ENCODE assay signal across 8 mouse cellular contexts in genomic region chr17:23802746-23803365, GRCm38 (mm10). TPM values are rescaled to one million over a fixed set of nuclear protein-coding genes. Genes with fewer than 3 reads are reported as not detected.
DNase-seq lines count a peak whose midpoint lies in the region; ATAC-seq and TF ChIP-seq lines count a peak whose summit lies in the region.

No protein-coding gene starts in this region.

- WGBS in cerebellum, adult 2 months = under 1% methylated on average over 60 of the region's 60 CpGs
- WGBS in forebrain, postnatal 0 days = under 1% methylated on average over 60 of the region's 60 CpGs
- under 1% methylated on average over 60 of the region's 60 CpGs for WGBS in lung, embryonic 15.5 days

- peak in 1 of 3 experiments; percentile 4; a peak in 1 of 6 replicates for TF ChIP-seq CTCF in MEL (IDR thresholded peaks at IDR 0.05 in 2 of 3, conservative IDR thresholded peaks at IDR 0.05 in 1 of 3; ENCODE audit: control insufficient read depth in 1 of 3, insufficient read depth in 1 of 3, low read depth in 2 of 3, low read length in 3 of 3, poor library complexity in 1 of 3, severe bottlenecking in 1 of 3)
- TF ChIP-seq CTCF in cerebellum, adult 2 months (IDR thresholded peaks at IDR 0.05; ENCODE audit: borderline replicate concordance, insufficient read depth, low read depth, low read length) = no peak
- TF ChIP-seq CTCF in forebrain, postnatal 0 days (IDR thresholded peaks at IDR 0.05; ENCODE audit: low read depth) = no peak

- H3K27me3 ChIP-seq in MEL (ENCODE audit: control insufficient read depth in 1 of 2, insufficient read depth in 2 of 2, low read length in 2 of 2) = no peaks in the 10 kb centered on the region
- H3K27me3 ChIP-seq in cerebellum, adult 2 months (ENCODE audit: control insufficient read depth, insufficient read depth, low read length) = no peaks in the 10 kb centered on the region
- no peaks in the 10 kb centered on the region for H3K27me3 ChIP-seq in forebrain, postnatal 0 days (ENCODE audit: insufficient read depth, low read length)
- no peaks in the 10 kb centered on the region for H3K27me3 ChIP-seq in lung, embryonic 15.5 days

- peak; percentile 99 for DNase-seq in MEL (ENCODE audit: low read depth, low spot score)
- peak; percentile 98 to 99 for DNase-seq in cerebellum, adult 2 months
- peak; percentile 100 for DNase-seq in forebrain, postnatal 0 days
- DNase-seq in heart, postnatal 4 days = peak; percentile 97
- DNase-seq in layer of hippocampus, adult 8-10 months (ENCODE audit: low spot score in 2 of 2) = peak; percentile 98 to 99
- DNase-seq in ovary, adult 18-20 months (ENCODE audit: low spot score) = peak; percentile 99
- DNase-seq in thymus, postnatal 0 days (ENCODE audit: low spot score) = peak; percentile 100

- TF ChIP-seq RAD21 in MEL (IDR thresholded peaks at IDR 0.05; ENCODE audit: low read depth, low read length) = no peak

- peak overlapping the region; percentile 80 for H3K4me2 ChIP-seq in forebrain, postnatal 0 days (ENCODE audit: low read depth)
- H3K4me2 ChIP-seq in lung, embryonic 15.5 days = peak overlapping the region; percentile 59

- H3K4me1 ChIP-seq in MEL (ENCODE audit: control insufficient read depth in 1 of 2, insufficient read depth in 2 of 2, low read length in 2 of 2) = peaks cover 4 to 5% of the 10 kb centered on the region in 2 experiments; a peak in 3 of 4 replicates
- no peaks in the 10 kb centered on the region; the same call in 1 of the 2 replicates for H3K4me1 ChIP-seq in cerebellum, adult 2 months (ENCODE audit: control insufficient read depth, insufficient read depth, low read length)
- peaks cover 24% of the 10 kb centered on the region for H3K4me1 ChIP-seq in forebrain, postnatal 0 days (ENCODE audit: insufficient read depth)
- peaks cover 29% of the 10 kb centered on the region for H3K4me1 ChIP-seq in lung, embryonic 15.5 days

- peak; percentile 98 for ATAC-seq in forebrain, postnatal 0 days
- ATAC-seq in lung, embryonic 15.5 days (ENCODE audit: borderline replicate concordance, extremely low read depth, low FRiP score, low TSS enrichment) = peak; percentile 99

- peak overlapping the region; percentile 99 for H3K9ac ChIP-seq in MEL (ENCODE audit: control insufficient read depth, low read depth, low read length, poor library complexity, severe bottlenecking)
- H3K9ac ChIP-seq in forebrain, postnatal 0 days = peak overlapping the region; percentile 87
- peak overlapping the region; percentile 98 for H3K9ac ChIP-seq in lung, embryonic 15.5 days

- TF ChIP-seq EP300 in MEL (IDR thresholded peaks at IDR 0.05; ENCODE audit: low read depth in 1 of 2, low read length in 2 of 2) = no peak

- peaks cover 50% of the 10 kb centered on the region for H3K79me2 ChIP-seq in MEL (ENCODE audit: control insufficient read depth, insufficient read depth, low read length, poor library complexity)

- H3K9me3 ChIP-seq in MEL (replicated peaks; ENCODE audit: insufficient read depth, low read length) = no peaks in the 10 kb centered on the region
- H3K9me3 ChIP-seq in forebrain, postnatal 0 days (ENCODE audit: low read length) = no peaks in the 10 kb centered on the region
- H3K9me3 ChIP-seq in lung, embryonic 15.5 days = no peaks in the 10 kb centered on the region

- TF ChIP-seq POLR2A in MEL (IDR thresholded peaks at IDR 0.05; ENCODE audit: control insufficient read depth in 1 of 2, insufficient read depth in 1 of 2, low read depth in 1 of 2, low read length in 2 of 2, poor library complexity in 1 of 2) = peak; percentile 76 to 91; a peak in 3 of 4 replicates
- peak; percentile 78 for TF ChIP-seq POLR2A in cerebellum, adult 2 months (IDR thresholded peaks at IDR 0.05; ENCODE audit: borderline replicate concordance, insufficient read depth, low read length)

- peaks cover 4 to 20% of the 10 kb centered on the region in 2 experiments for H3K36me3 ChIP-seq in MEL (ENCODE audit: control insufficient read depth in 1 of 2, insufficient read depth in 2 of 2, low read length in 2 of 2)
- peaks cover 6% of the 10 kb centered on the region for H3K36me3 ChIP-seq in forebrain, postnatal 0 days (ENCODE audit: insufficient read depth)
- peaks cover 12% of the 10 kb centered on the region for H3K36me3 ChIP-seq in lung, embryonic 15.5 days

- H3K27ac ChIP-seq in MEL (ENCODE audit: control insufficient read depth, low read depth, low read length) = peak overlapping the region; percentile 94
- H3K27ac ChIP-seq in cerebellum, adult 2 months (ENCODE audit: insufficient read depth, low read length) = peak overlapping the region; percentile 91
- H3K27ac ChIP-seq in forebrain, postnatal 0 days (ENCODE audit: low read depth, low read length) = peak overlapping the region; percentile 97
- H3K27ac ChIP-seq in lung, embryonic 15.5 days = peak overlapping the region; percentile 96

- H3K4me3 ChIP-seq in MEL (ENCODE audit: control insufficient read depth in 1 of 2, insufficient read depth in 1 of 2, low read depth in 2 of 2, low read length in 2 of 2) = peak overlapping the region; percentile 85 to 92
- peak overlapping the region; percentile 94 for H3K4me3 ChIP-seq in cerebellum, adult 2 months (replicated peaks; ENCODE audit: insufficient read depth, low read depth, low read length)
- peak overlapping the region; percentile 97 for H3K4me3 ChIP-seq in forebrain, postnatal 0 days (ENCODE audit: low read depth, low read length)
- H3K4me3 ChIP-seq in lung, embryonic 15.5 days = peak overlapping the region; percentile 86

RNA-seq across cellular contexts. Expression of gene Srrm2, which starts 12.5 kb away (rescaled TPM):
- total RNA-seq in MEL (2012; rRNA removed) = 56.2 and 68.9 TPM in 2 replicates
- 100 to 1,000 TPM; 505 to 988 TPM for polyA plus RNA-seq in MEL (2012; ENCODE audit: insufficient read depth in 1 of 2, insufficient read length in 2 of 2, low read depth in 1 of 2, low replicate concordance in 2 of 2, missing spikeins in 1 of 2)
- polyA plus RNA-seq in cerebellum, adult 2 months (2012; rRNA removed) = 711 and 720 TPM in 2 replicates
- 106 and 147 TPM in 2 replicates for total RNA-seq in forebrain, postnatal 0 days (2014; rRNA removed)
- polyA plus RNA-seq in forebrain, postnatal 0 days (2015; fragmentation: Nextera tagmentation; extraction: Ambion mirVana) = 218 and 384 TPM in 2 replicates
- total RNA-seq in heart, postnatal 4 days (2021) = 100 to 1,000 TPM; 275 to 287 TPM
- 100 to 1,000 TPM; 503 to 777 (median 666) TPM for total RNA-seq in layer of hippocampus, adult 8-10 months (2022)
- polyA plus RNA-seq in lung, embryonic 15.5 days (2015; fragmentation: Nextera tagmentation; extraction: Ambion mirVana) = 416 and 431 TPM in 2 replicates
- polyA plus RNA-seq in thymus, postnatal 0 days (2015; fragmentation: Nextera tagmentation; extraction: Ambion mirVana) = 318 and 508 TPM in 2 replicates

RNA-seq across cellular contexts. Expression of gene Flywch2, which starts 17.0 kb away (rescaled TPM):
- total RNA-seq in MEL (2012; rRNA removed) = 0.62 and 0.69 TPM in 2 replicates
- polyA plus RNA-seq in MEL (2012; ENCODE audit: insufficient read depth in 1 of 2, insufficient read length in 2 of 2, low read depth in 1 of 2, low replicate concordance in 2 of 2, missing spikeins in 1 of 2) = 1 to 10 TPM in 1 of 2 experiments, not detected in 1; 6.2 TPM
- 50.5 and 54.8 TPM in 2 replicates for polyA plus RNA-seq in cerebellum, adult 2 months (2012; rRNA removed)
- 55.0 and 69.2 TPM in 2 replicates for total RNA-seq in forebrain, postnatal 0 days (2014; rRNA removed)
- 77.4 and 79.2 TPM in 2 replicates for polyA plus RNA-seq in forebrain, postnatal 0 days (2015; fragmentation: Nextera tagmentation; extraction: Ambion mirVana)
- 1 to 10 TPM; 1.2 to 2.2 TPM for total RNA-seq in heart, postnatal 4 days (2021)
- total RNA-seq in layer of hippocampus, adult 8-10 months (2022) = 10 to 100 TPM in 2 of 4 experiments, 1 to 10 TPM in 2; 8.1 to 11.7 (median 10.1) TPM
- polyA plus RNA-seq in lung, embryonic 15.5 days (2015; fragmentation: Nextera tagmentation; extraction: Ambion mirVana) = 28.4 and 29.1 TPM in 2 replicates
- 13.4 and 14.6 TPM in 2 replicates for polyA plus RNA-seq in thymus, postnatal 0 days (2015; fragmentation: Nextera tagmentation; extraction: Ambion mirVana)

RNA-seq across cellular contexts. Expression of gene Elob, which starts 26.1 kb away (rescaled TPM):
- total RNA-seq in MEL (2012; rRNA removed) = 453 and 486 TPM in 2 replicates
- polyA plus RNA-seq in MEL (2012; ENCODE audit: insufficient read depth in 1 of 2, insufficient read length in 2 of 2, low read depth in 1 of 2, low replicate concordance in 2 of 2, missing spikeins in 1 of 2) = 100 to 1,000 TPM in 1 of 2 experiments, not detected in 1; 609 TPM
- polyA plus RNA-seq in cerebellum, adult 2 months (2012; rRNA removed) = 621 and 628 TPM in 2 replicates
- total RNA-seq in forebrain, postnatal 0 days (2014; rRNA removed) = 1,186 and 1,488 TPM in 2 replicates
- 1,394 and 1,814 TPM in 2 replicates for polyA plus RNA-seq in forebrain, postnatal 0 days (2015; fragmentation: Nextera tagmentation; extraction: Ambion mirVana)
- 100 to 1,000 TPM; 413 to 427 TPM for total RNA-seq in heart, postnatal 4 days (2021)
- 100 to 1,000 TPM; 314 to 381 (median 345) TPM for total RNA-seq in layer of hippocampus, adult 8-10 months (2022)
- polyA plus RNA-seq in lung, embryonic 15.5 days (2015; fragmentation: Nextera tagmentation; extraction: Ambion mirVana) = 927 and 1,006 TPM in 2 replicates
- 1,085 and 1,139 TPM in 2 replicates for polyA plus RNA-seq in thymus, postnatal 0 days (2015; fragmentation: Nextera tagmentation; extraction: Ambion mirVana)

RNA-seq across cellular contexts. Expression of gene Flywch1, which starts 31.5 kb away (rescaled TPM):
- 14.8 and 15.3 TPM in 2 replicates for total RNA-seq in MEL (2012; rRNA removed)
- polyA plus RNA-seq in MEL (2012; ENCODE audit: insufficient read depth in 1 of 2, insufficient read length in 2 of 2, low read depth in 1 of 2, low replicate concordance in 2 of 2, missing spikeins in 1 of 2) = 10 to 100 TPM in 1 of 2 experiments, not detected in 1; 29.7 TPM
- 341 and 366 TPM in 2 replicates for polyA plus RNA-seq in cerebellum, adult 2 months (2012; rRNA removed)
- 167 and 189 TPM in 2 replicates for total RNA-seq in forebrain, postnatal 0 days (2014; rRNA removed)
- polyA plus RNA-seq in forebrain, postnatal 0 days (2015; fragmentation: Nextera tagmentation; extraction: Ambion mirVana) = 117 and 135 TPM in 2 replicates
- 10 to 100 TPM; 32.8 to 33.4 TPM for total RNA-seq in heart, postnatal 4 days (2021)
- 100 to 1,000 TPM; 324 to 395 (median 358) TPM for total RNA-seq in layer of hippocampus, adult 8-10 months (2022)
- polyA plus RNA-seq in lung, embryonic 15.5 days (2015; fragmentation: Nextera tagmentation; extraction: Ambion mirVana) = 70.5 TPM in 2 replicates
- 37.7 and 41.0 TPM in 2 replicates for polyA plus RNA-seq in thymus, postnatal 0 days (2015; fragmentation: Nextera tagmentation; extraction: Ambion mirVana)

RNA-seq across cellular contexts. Expression of gene Prss33, which starts 33.0 kb away (rescaled TPM):
- total RNA-seq in MEL (2012; rRNA removed) = 0.08 and 0.42 TPM in 2 replicates
- 1 to 10 TPM in 1 of 2 experiments, not detected in 1; 1.0 TPM for polyA plus RNA-seq in MEL (2012; ENCODE audit: insufficient read depth in 1 of 2, insufficient read length in 2 of 2, low read depth in 1 of 2, low replicate concordance in 2 of 2, missing spikeins in 1 of 2)
- 0.25 TPM in 1 of 2 replicates, not detected in the other for polyA plus RNA-seq in cerebellum, adult 2 months (2012; rRNA removed)
- not detected in 2 replicates for total RNA-seq in forebrain, postnatal 0 days (2014; rRNA removed)
- polyA plus RNA-seq in forebrain, postnatal 0 days (2015; fragmentation: Nextera tagmentation; extraction: Ambion mirVana) = not detected in 2 replicates
- not detected for total RNA-seq in heart, postnatal 4 days (2021)
- under 1 TPM in 1 of 4 experiments, not detected in 3; 0.38 TPM for total RNA-seq in layer of hippocampus, adult 8-10 months (2022)
- 0.12 TPM in 1 of 2 replicates, not detected in the other for polyA plus RNA-seq in lung, embryonic 15.5 days (2015; fragmentation: Nextera tagmentation; extraction: Ambion mirVana)
- 0.40 and 0.48 TPM in 2 replicates for polyA plus RNA-seq in thymus, postnatal 0 days (2015; fragmentation: Nextera tagmentation; extraction: Ambion mirVana)

Comparison
In these comparisons a context has a peak if more than half of its experiments do, and no peak if none do; other contexts are left out.
1. Peak in every context shown above with its lines: DNase-seq, ATAC-seq, H3K4me3 ChIP-seq and H3K27ac ChIP-seq.